Mouse (Mus musculus): Measurements from ENCODE around the gene Olfr150. TPM values are rescaled to one million over a fixed set of nuclear protein-coding genes. Genes with fewer than 3 reads are reported as not detected.
"Not testable (repeated sequence)": the region's sequence is repeated elsewhere in the genome, so short reads cannot be mapped to it uniquely, and the experiment has no call there.

Gene Olfr150
- polyA plus RNA-seq (2015; fragmentation: Nextera tagmentation; extraction: Ambion mirVana): not detected in 2 replicates

GRCm38 (mm10) chr9:39730678-39731077, at the start of gene Olfr150:
Gene Olfr150 (plus strand): TSS chr9:39730978.
- no peak for ATAC-seq (replicated peaks)
- Histone ChIP-seq H3K9me3 (no peaks in the 10 kb centered on the region), H3K4me2 (no peak within 1 kb of the TSS), H3K36me3 (replicated peaks) (no peaks in the 10 kb centered on the region), H3K4me3 (no peak within 1 kb of the TSS), H3K27ac (no peak within 1 kb of the TSS), H3K4me1 (no peaks in the 10 kb centered on the region), H3K27me3 (replicated peaks) (no peaks in the 10 kb centered on the region), H3K9ac (no peak within 1 kb of the TSS)

- H3K4me2 ChIP-seq; H3K4me1 ChIP-seq; H3K27ac ChIP-seq; H3K27me3 ChIP-seq (replicated peaks); H3K9ac ChIP-seq; H3K36me3 ChIP-seq (replicated peaks); H3K9me3 ChIP-seq; ATAC-seq (replicated peaks); H3K4me3 ChIP-seq: not testable (repeated sequence)
- 84% methylated on average over 8 of the region's 8 CpGs for WGBS
Observed at GRCm38 (mm10) chr9:39701123-39701522, 29.7 kb upstream of the Olfr150 start.

- Histone ChIP-seq H3K4me3 (no peak within 1 kb of the TSS), H3K36me3 (replicated peaks) (no peaks in the 10 kb centered on the region), H3K9ac (no peak within 1 kb of the TSS), H3K27ac (no peak within 1 kb of the TSS), H3K9me3 (no peaks in the 10 kb centered on the region), H3K4me2 (no peak within 1 kb of the TSS), H3K27me3 (replicated peaks) (no peaks in the 10 kb centered on the region), H3K4me1 (no peaks in the 10 kb centered on the region)
- ATAC-seq (replicated peaks): no peak
Observed at GRCm38 (mm10) chr9:39707017-39707416, 23.8 kb upstream of the Olfr150 start, which contains the start of gene Olfr149. Gene Olfr149 (minus strand): TSS chr9:39707117.

GRCm38 (mm10) chr9:39708958-39709357, 21.8 kb upstream of the Olfr150 start:
- H3K4me2 ChIP-seq: no peak overlapping the region
- no peaks in the 10 kb centered on the region for H3K36me3 ChIP-seq (replicated peaks)
- no peaks in the 10 kb centered on the region for H3K9me3 ChIP-seq
- H3K9ac ChIP-seq: no peak overlapping the region
- H3K27ac ChIP-seq: no peak overlapping the region
- ATAC-seq (replicated peaks): no peak
- H3K4me3 ChIP-seq: no peak overlapping the region
- H3K27me3 ChIP-seq (replicated peaks): no peaks in the 10 kb centered on the region
- no peaks in the 10 kb centered on the region for H3K4me1 ChIP-seq
- 70% methylated on average over 3 of the region's 3 CpGs for WGBS

- ATAC-seq (replicated peaks): no peak
Observed at GRCm38 (mm10) chr9:39711053-39711452, 19.7 kb upstream of the Olfr150 start, which contains the start of gene Olfr965. Gene Olfr965 (plus strand): TSS chr9:39711353.

GRCm38 (mm10) chr9:39740741-39741140, 10.0 kb downstream of the Olfr150 start:
- Histone ChIP-seq H3K27ac (no peak overlapping the region), H3K9me3 (no peaks in the 10 kb centered on the region), H3K4me2 (no peak overlapping the region), H3K27me3 (replicated peaks) (no peaks in the 10 kb centered on the region), H3K4me1 (no peaks in the 10 kb centered on the region), H3K9ac (no peak overlapping the region), H3K4me3 (no peak overlapping the region), H3K36me3 (replicated peaks) (no peaks in the 10 kb centered on the region)
- ATAC-seq (replicated peaks): no peak
- WGBS: 97% methylated on average over 1 of the region's 1 CpGs

More at GRCm38 (mm10) chr9:39711053-39711452, 19.7 kb upstream of the Olfr150 start, which contains the start of gene Olfr965:
- no peaks in the 10 kb centered on the region for H3K9me3 ChIP-seq
- H3K27ac ChIP-seq: no peak within 1 kb of the TSS
- no peaks in the 10 kb centered on the region for H3K4me1 ChIP-seq
- no peak within 1 kb of the TSS for H3K4me3 ChIP-seq
- no peak within 1 kb of the TSS for H3K4me2 ChIP-seq
- H3K9ac ChIP-seq: no peak within 1 kb of the TSS
- no peaks in the 10 kb centered on the region for H3K36me3 ChIP-seq (replicated peaks)
- H3K27me3 ChIP-seq (replicated peaks): no peaks in the 10 kb centered on the region

- no peaks in the 10 kb centered on the region for H3K4me1 ChIP-seq
- no peaks in the 10 kb centered on the region for H3K27me3 ChIP-seq (replicated peaks)
- no peak within 1 kb of the TSS for H3K9ac ChIP-seq
- no peaks in the 10 kb centered on the region for H3K9me3 ChIP-seq
- no peak within 1 kb of the TSS for H3K4me2 ChIP-seq
- H3K36me3 ChIP-seq (replicated peaks): no peaks in the 10 kb centered on the region
- H3K27ac ChIP-seq: no peak within 1 kb of the TSS
- ATAC-seq (replicated peaks): no peak
- no peak within 1 kb of the TSS for H3K4me3 ChIP-seq
Observed at GRCm38 (mm10) chr9:39745949-39746348, 15.2 kb downstream of the Olfr150 start, which contains the start of gene Olfr967. Gene Olfr967 (plus strand): TSS chr9:39746249.

- Histone ChIP-seq H3K27ac (no peak overlapping the region), H3K27me3 (replicated peaks) (no peaks in the 10 kb centered on the region), H3K4me1 (no peaks in the 10 kb centered on the region), H3K9me3 (no peaks in the 10 kb centered on the region), H3K4me3 (no peak overlapping the region), H3K9ac (no peak overlapping the region), H3K4me2 (no peak overlapping the region), H3K36me3 (replicated peaks) (no peaks in the 10 kb centered on the region)
- ATAC-seq (replicated peaks): no peak
- 93% methylated on average over 1 of the region's 1 CpGs for whole genome bisulfite sequencing
Observed at GRCm38 (mm10) chr9:39746428-39746827, 15.7 kb downstream of the Olfr150 start.

- H3K9ac ChIP-seq: no peak within 1 kb of the TSS
- no peaks in the 10 kb centered on the region for H3K36me3 ChIP-seq (replicated peaks)
- no peaks in the 10 kb centered on the region for H3K4me1 ChIP-seq
- no peak within 1 kb of the TSS for H3K27ac ChIP-seq
- no peak within 1 kb of the TSS for H3K4me3 ChIP-seq
- 75% methylated on average over 1 of the region's 1 CpGs for WGBS
- H3K4me2 ChIP-seq: no peak within 1 kb of the TSS
- H3K9me3 ChIP-seq: no peaks in the 10 kb centered on the region
- no peaks in the 10 kb centered on the region for H3K27me3 ChIP-seq (replicated peaks)
- no peak for ATAC-seq (replicated peaks)
Observed at GRCm38 (mm10) chr9:39783153-39783552, 52.4 kb downstream of the Olfr150 start, which contains the start of gene Olfr968. Gene Olfr968 (minus strand): TSS chr9:39783253.

Other genes with a start within 250 kb of the Olfr150 start
- not detected in 2 replicates for gene Olfr44, start 237.0 kb upstream of the Olfr150 start, polyA plus RNA-seq (2015; fragmentation: Nextera tagmentation; extraction: Ambion mirVana)
- gene Olfr957, start 215.2 kb upstream of the Olfr150 start, polyA plus RNA-seq (2015; fragmentation: Nextera tagmentation; extraction: Ambion mirVana): not detected in 2 replicates
- gene Olfr958, start 176.9 kb upstream of the Olfr150 start, polyA plus RNA-seq (2015; fragmentation: Nextera tagmentation; extraction: Ambion mirVana): not detected in 2 replicates
- not detected in 2 replicates for gene Olfr959, start 155.4 kb upstream of the Olfr150 start, polyA plus RNA-seq (2015; fragmentation: Nextera tagmentation; extraction: Ambion mirVana)
- 172 and 184 TPM in 2 replicates for gene AW551984, start 126.6 kb upstream of the Olfr150 start, polyA plus RNA-seq (2015; fragmentation: Nextera tagmentation; extraction: Ambion mirVana)
- not detected in 2 replicates for gene Olfr148, start 120.3 kb upstream of the Olfr150 start, polyA plus RNA-seq (2015; fragmentation: Nextera tagmentation; extraction: Ambion mirVana)
- gene Olfr960, start 109.6 kb upstream of the Olfr150 start, polyA plus RNA-seq (2015; fragmentation: Nextera tagmentation; extraction: Ambion mirVana): not detected in 2 replicates
- gene Olfr961, start 85.9 kb upstream of the Olfr150 start, polyA plus RNA-seq (2015; fragmentation: Nextera tagmentation; extraction: Ambion mirVana): not detected in 2 replicates
- gene Olfr963, start 63.8 kb upstream of the Olfr150 start, polyA plus RNA-seq (2015; fragmentation: Nextera tagmentation; extraction: Ambion mirVana): not detected in 2 replicates
- gene Olfr149, start 23.9 kb upstream of the Olfr150 start, polyA plus RNA-seq (2015; fragmentation: Nextera tagmentation; extraction: Ambion mirVana): not detected in 2 replicates
- gene Olfr965, start 19.6 kb upstream of the Olfr150 start, polyA plus RNA-seq (2015; fragmentation: Nextera tagmentation; extraction: Ambion mirVana): not detected in 2 replicates
- not detected in 2 replicates for gene Olfr967, start 15.3 kb downstream of the Olfr150 start, polyA plus RNA-seq (2015; fragmentation: Nextera tagmentation; extraction: Ambion mirVana)
- not detected in 2 replicates for gene Olfr968, start 52.3 kb downstream of the Olfr150 start, polyA plus RNA-seq (2015; fragmentation: Nextera tagmentation; extraction: Ambion mirVana)
- not detected in 2 replicates for gene Olfr969, start 60.0 kb downstream of the Olfr150 start, polyA plus RNA-seq (2015; fragmentation: Nextera tagmentation; extraction: Ambion mirVana)
- not detected in 2 replicates for gene Olfr970, start 77.9 kb downstream of the Olfr150 start, polyA plus RNA-seq (2015; fragmentation: Nextera tagmentation; extraction: Ambion mirVana)
- gene Olfr971, start 105.9 kb downstream of the Olfr150 start, polyA plus RNA-seq (2015; fragmentation: Nextera tagmentation; extraction: Ambion mirVana): not detected in 2 replicates
- not detected in 2 replicates for gene Olfr972, start 135.4 kb downstream of the Olfr150 start, polyA plus RNA-seq (2015; fragmentation: Nextera tagmentation; extraction: Ambion mirVana)
- gene Olfr229, start 176.4 kb downstream of the Olfr150 start, polyA plus RNA-seq (2015; fragmentation: Nextera tagmentation; extraction: Ambion mirVana): not detected in 2 replicates
- not detected in 2 replicates for gene Olfr974, start 206.5 kb downstream of the Olfr150 start, polyA plus RNA-seq (2015; fragmentation: Nextera tagmentation; extraction: Ambion mirVana)
- 0.09 TPM in 1 of 2 replicates, not detected in the other for gene Olfr975, start 221.1 kb downstream of the Olfr150 start, polyA plus RNA-seq (2015; fragmentation: Nextera tagmentation; extraction: Ambion mirVana)
- not detected in 2 replicates for gene Olfr976, start 230.2 kb downstream of the Olfr150 start, polyA plus RNA-seq (2015; fragmentation: Nextera tagmentation; extraction: Ambion mirVana)

Measured in midbrain, embryonic 15.5 days (tissue).